In the genomic region with DNA sequence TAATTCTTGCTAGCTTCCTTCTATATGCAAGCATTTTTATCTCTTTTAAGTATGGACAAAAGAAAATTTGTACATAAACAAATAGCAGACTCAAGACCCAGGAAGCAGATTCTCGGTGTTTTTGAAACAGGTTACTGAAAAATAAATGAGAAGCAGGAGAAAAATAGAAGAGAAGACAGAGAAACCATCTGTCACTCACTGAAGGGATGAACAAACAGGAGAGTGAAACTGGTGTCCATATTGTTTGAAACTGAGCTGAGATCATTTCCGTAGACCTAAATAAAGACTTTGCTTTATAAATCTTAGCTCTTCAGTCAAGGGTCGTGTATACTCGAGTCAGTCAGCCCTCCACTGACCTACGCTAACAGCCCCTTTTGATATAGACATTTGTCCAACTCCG, we compare ENCODE assay signal across 1 mouse cellular context.
TF ChIP-seq lines count a peak whose summit lies in the region.

No protein-coding gene starts in this region.

TF ChIP-seq in CH12.LX, 34 proteins besides CTCF, POLR2A, EP300 and RAD21 (continued from another document):
- TF ChIP-seq ZC3H11A (IDR thresholded peaks at IDR 0.05; ENCODE audit: low read depth, low read length) = no peak
